Mouse (Mus musculus): ENCODE results near the gene Slc1a4. TPM values are rescaled to one million over a fixed set of nuclear protein-coding genes. Genes with fewer than 3 reads are reported as not detected.
A peak's percentile ranks its signal among the peaks of the same experiment; 100 is the strongest.

Slc1a4 gene
- polyA plus RNA-seq (2014; fragmentation: Nextera tagmentation; extraction: Ambion mirVana), result 27.3 and 28.3 TPM in 2 replicates

DNA sequence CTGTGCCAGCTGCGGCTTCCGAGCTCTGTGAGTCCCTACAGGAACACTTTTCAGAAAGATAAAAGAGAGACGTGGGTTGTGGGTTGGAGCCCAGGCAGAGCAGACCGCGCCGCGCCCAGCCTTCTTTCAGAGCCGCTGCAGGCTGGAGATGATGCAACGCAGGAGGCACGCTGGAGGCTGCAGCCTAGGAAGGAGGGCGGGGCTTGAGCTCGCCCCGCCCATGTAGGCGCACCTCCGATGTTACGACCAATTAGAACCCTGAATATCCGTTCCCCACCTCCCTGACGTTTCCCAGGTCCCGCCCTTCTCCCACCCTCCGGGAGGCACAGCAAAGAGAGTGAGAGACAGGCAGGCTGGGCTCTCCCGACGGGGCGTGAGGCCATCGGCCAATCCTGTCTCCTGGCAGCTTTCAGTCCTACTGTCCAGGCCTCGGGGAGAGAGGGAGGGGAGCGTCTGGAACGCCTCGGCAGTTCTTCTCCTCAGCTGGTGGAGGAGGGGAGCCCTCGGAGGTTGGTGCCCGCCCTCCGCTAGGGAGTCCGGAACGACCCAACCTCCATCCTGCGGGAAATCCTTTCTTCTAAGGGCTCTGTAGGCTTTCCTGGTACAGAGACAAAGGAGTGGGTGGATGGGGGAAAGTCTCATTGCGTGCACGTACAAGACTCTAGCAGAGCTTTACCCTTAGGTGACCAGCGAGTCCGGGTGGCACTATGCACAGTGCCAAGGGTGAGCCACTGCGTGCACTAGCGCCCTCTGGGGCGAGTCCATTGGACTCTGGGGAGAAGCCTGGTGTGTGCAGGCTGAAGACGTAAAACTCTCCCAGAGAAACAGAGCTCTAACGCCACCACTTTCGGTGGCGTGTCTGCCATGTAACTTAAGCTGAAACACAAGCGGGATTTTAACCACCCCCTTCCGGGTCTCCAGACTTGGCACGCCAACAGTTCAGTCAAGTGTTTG is at the start of gene Slc1a4:
TSS of gene Slc1a4 (minus strand) at position 153 of the 954 bp plus-strand sequence.
- H3K9ac ChIP-seq (ENCODE audit: low read length), result peak within 1 kb of the TSS; percentile 81
- no peaks in the 10 kb centered on the region for H3K4me1 ChIP-seq (replicated peaks; ENCODE audit: control insufficient read depth, insufficient read depth, low read length)
- peak within 1 kb of the TSS; percentile 99 for H3K27ac ChIP-seq (ENCODE audit: low read depth, low read length)
- under 1% methylated on average over 48 of the region's 48 CpGs for WGBS
- peak within 1 kb of the TSS; percentile 90 for H3K4me2 ChIP-seq (ENCODE audit: low read depth, low read length, severe bottlenecking)
- H3K36me3 ChIP-seq (ENCODE audit: control insufficient read depth, insufficient read depth, low read length), result no peaks in the 10 kb centered on the region
- no peaks in the 10 kb centered on the region for H3K27me3 ChIP-seq (ENCODE audit: control insufficient read depth, insufficient read depth, low read length)
- DNase-seq (ENCODE audit: low spot score), result peak; percentile 98
- peak within 1 kb of the TSS; percentile 68 for H3K4me3 ChIP-seq (ENCODE audit: low read depth, low read length)
- H3K9me3 ChIP-seq (ENCODE audit: control insufficient read depth, low read length), result no peaks in the 10 kb centered on the region
- ATAC-seq (replicated peaks; ENCODE audit: low FRiP score), result peak; percentile 98

DNA sequence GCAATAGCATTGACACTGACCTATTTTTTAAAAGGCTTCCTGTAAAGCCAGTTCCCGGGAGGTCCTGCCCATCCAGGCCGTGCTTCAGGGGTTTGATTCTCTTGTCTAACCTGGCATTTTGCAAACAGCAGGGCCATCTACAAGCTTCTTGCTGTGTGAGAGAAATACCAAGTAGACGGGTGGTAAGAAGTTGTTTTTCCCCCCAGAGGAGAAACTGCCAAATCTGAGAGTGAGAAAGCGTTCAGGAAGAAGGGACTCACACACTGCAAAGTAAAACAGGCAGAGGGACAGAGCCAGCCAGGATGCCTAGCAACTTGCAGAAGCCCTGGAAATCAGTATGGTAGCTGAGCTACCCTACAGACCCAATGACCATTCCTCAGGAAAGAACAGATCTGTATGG is 47.6 kb upstream of the Slc1a4 start:
- no peak overlapping the region for H3K9ac ChIP-seq (ENCODE audit: low read length)
- H3K9me3 ChIP-seq (ENCODE audit: control insufficient read depth, low read length), result peaks cover 3% of the 10 kb centered on the region
- H3K36me3 ChIP-seq (ENCODE audit: control insufficient read depth, insufficient read depth, low read length), result no peaks in the 10 kb centered on the region
- H3K4me3 ChIP-seq (ENCODE audit: low read depth, low read length), result no peak overlapping the region
- H3K4me1 ChIP-seq (replicated peaks; ENCODE audit: control insufficient read depth, insufficient read depth, low read length), result no peaks in the 10 kb centered on the region
- WGBS, result 78% methylated on average over 4 of the region's 4 CpGs
- no peak overlapping the region for H3K27ac ChIP-seq (ENCODE audit: low read depth, low read length)
- no peak for ATAC-seq (replicated peaks; ENCODE audit: low FRiP score)
- no peak overlapping the region for H3K4me2 ChIP-seq (ENCODE audit: low read depth, low read length, severe bottlenecking)
- DNase-seq (ENCODE audit: low spot score), result no peak
- H3K27me3 ChIP-seq (ENCODE audit: control insufficient read depth, insufficient read depth, low read length), result no peaks in the 10 kb centered on the region

- no peak for DNase-seq (ENCODE audit: low spot score)
- 86% methylated on average over 7 of the region's 7 CpGs for WGBS
- Histone ChIP-seq H3K4me2 (ENCODE audit: low read depth, low read length, severe bottlenecking) (no peak overlapping the region), H3K4me3 (ENCODE audit: low read depth, low read length) (no peak overlapping the region), H3K9me3 (ENCODE audit: control insufficient read depth, low read length) (peaks cover 3% of the 10 kb centered on the region), H3K9ac (ENCODE audit: low read length) (no peak overlapping the region), H3K36me3 (ENCODE audit: control insufficient read depth, insufficient read depth, low read length) (no peaks in the 10 kb centered on the region), H3K4me1 (replicated peaks; ENCODE audit: control insufficient read depth, insufficient read depth, low read length) (no peaks in the 10 kb centered on the region), H3K27me3 (ENCODE audit: control insufficient read depth, insufficient read depth, low read length) (no peaks in the 10 kb centered on the region), H3K27ac (ENCODE audit: low read depth, low read length) (no peak overlapping the region)
- no peak for ATAC-seq (replicated peaks; ENCODE audit: low FRiP score)
Observed at GRCm38 (mm10) chr11:20376642-20377041, 44.1 kb upstream of the Slc1a4 start.

DNA sequence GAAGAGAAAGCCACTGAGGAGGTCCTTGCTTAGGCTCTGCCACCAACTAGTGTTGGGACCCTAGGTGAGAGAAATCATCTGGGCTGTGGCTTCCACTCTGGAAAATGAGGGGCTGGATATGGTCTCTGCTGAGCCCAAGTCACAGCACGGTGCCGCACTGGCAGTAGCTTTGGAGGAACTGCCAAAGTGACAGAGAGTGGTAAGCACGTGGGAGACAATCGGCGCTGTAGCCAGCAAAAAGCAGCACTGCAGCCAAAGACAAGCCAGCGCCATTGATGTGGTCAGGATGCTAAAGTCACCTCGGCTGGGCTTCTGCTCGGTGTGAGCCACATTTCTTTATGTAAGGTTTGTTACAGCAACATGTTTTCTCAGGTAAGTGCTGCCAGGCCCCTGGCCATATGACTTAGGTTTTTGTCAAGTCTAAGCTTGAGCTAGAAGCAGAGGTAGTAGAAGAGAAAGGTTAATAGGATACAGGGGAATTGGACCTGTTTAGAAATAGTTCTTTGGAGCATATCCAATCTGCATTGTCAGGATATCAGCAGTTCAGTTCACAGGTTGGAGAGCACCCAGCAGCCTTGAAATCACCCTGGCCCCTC is 40.2 kb upstream of the Slc1a4 start:
- no peaks in the 10 kb centered on the region for H3K4me1 ChIP-seq (replicated peaks; ENCODE audit: control insufficient read depth, insufficient read depth, low read length)
- H3K9ac ChIP-seq (ENCODE audit: low read length), result no peak overlapping the region
- H3K4me2 ChIP-seq (ENCODE audit: low read depth, low read length, severe bottlenecking), result no peak overlapping the region
- no peaks in the 10 kb centered on the region for H3K36me3 ChIP-seq (ENCODE audit: control insufficient read depth, insufficient read depth, low read length)
- H3K27me3 ChIP-seq (ENCODE audit: control insufficient read depth, insufficient read depth, low read length), result no peaks in the 10 kb centered on the region
- no peak overlapping the region for H3K27ac ChIP-seq (ENCODE audit: low read depth, low read length)
- no peak overlapping the region for H3K4me3 ChIP-seq (ENCODE audit: low read depth, low read length)
- ATAC-seq (replicated peaks; ENCODE audit: low FRiP score) (no peak), DNase-seq (ENCODE audit: low spot score) (no peak)
- H3K9me3 ChIP-seq (ENCODE audit: control insufficient read depth, low read length), result no peaks in the 10 kb centered on the region
- 80% methylated on average over 8 of the region's 8 CpGs for WGBS

GRCm38 (mm10) chr11:20370486-20370885 is 38.0 kb upstream of the Slc1a4 start:
- Histone ChIP-seq H3K9ac (ENCODE audit: low read length) (no peak overlapping the region), H3K36me3 (ENCODE audit: control insufficient read depth, insufficient read depth, low read length) (no peaks in the 10 kb centered on the region), H3K4me3 (ENCODE audit: low read depth, low read length) (no peak overlapping the region), H3K27me3 (ENCODE audit: control insufficient read depth, insufficient read depth, low read length) (no peaks in the 10 kb centered on the region), H3K4me1 (replicated peaks; ENCODE audit: control insufficient read depth, insufficient read depth, low read length) (no peaks in the 10 kb centered on the region), H3K9me3 (ENCODE audit: control insufficient read depth, low read length) (no peaks in the 10 kb centered on the region), H3K27ac (ENCODE audit: low read depth, low read length) (no peak overlapping the region), H3K4me2 (ENCODE audit: low read depth, low read length, severe bottlenecking) (no peak overlapping the region)
- 95% methylated on average over 2 of the region's 2 CpGs for WGBS
- no peak for DNase-seq (ENCODE audit: low spot score)
- no peak for ATAC-seq (replicated peaks; ENCODE audit: low FRiP score)

- no peaks in the 10 kb centered on the region for H3K9me3 ChIP-seq (ENCODE audit: control insufficient read depth, low read length)
- WGBS, result 71% methylated on average over 1 of the region's 1 CpGs
Observed at GRCm38 (mm10) chr11:20366456-20366855, 33.9 kb upstream of the Slc1a4 start.

DNA sequence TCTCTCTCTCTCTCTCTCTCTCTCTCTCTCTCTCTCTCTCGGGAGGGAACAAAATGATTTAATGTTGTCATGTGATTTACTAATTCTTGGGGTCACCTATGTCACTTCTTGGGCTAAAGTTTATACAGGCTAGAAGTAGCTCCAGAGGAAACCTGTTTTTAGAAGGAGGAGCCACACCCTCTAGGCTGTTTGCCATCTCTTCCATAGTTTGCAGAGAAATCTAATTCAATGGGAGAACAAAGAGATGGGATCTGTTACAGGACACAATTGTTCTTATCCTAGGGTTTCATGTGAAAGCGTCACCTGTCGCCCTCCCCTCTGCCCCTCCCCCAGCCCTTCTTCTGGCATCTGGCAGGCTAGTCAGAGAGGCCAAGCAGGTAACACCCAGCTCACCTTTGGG is 28.8 kb upstream of the Slc1a4 start:
- no peak overlapping the region for H3K27ac ChIP-seq (ENCODE audit: low read depth, low read length)
- 0 out of 2 replicates have a peak, but pooled peaks cover 4% of the 10 kb centered on the region for H3K4me1 ChIP-seq (replicated peaks; ENCODE audit: control insufficient read depth, insufficient read depth, low read length)
- WGBS, result 74% methylated on average over 3 of the region's 3 CpGs
- no peaks in the 10 kb centered on the region for H3K9me3 ChIP-seq (ENCODE audit: control insufficient read depth, low read length)
- H3K36me3 ChIP-seq (ENCODE audit: control insufficient read depth, insufficient read depth, low read length), result no peaks in the 10 kb centered on the region
- no peak overlapping the region for H3K4me2 ChIP-seq (ENCODE audit: low read depth, low read length, severe bottlenecking)
- H3K27me3 ChIP-seq (ENCODE audit: control insufficient read depth, insufficient read depth, low read length), result no peaks in the 10 kb centered on the region
- DNase-seq (ENCODE audit: low spot score) (no peak), ATAC-seq (replicated peaks; ENCODE audit: low FRiP score) (no peak)
- H3K4me3 ChIP-seq (ENCODE audit: low read depth, low read length), result no peak overlapping the region
- H3K9ac ChIP-seq (ENCODE audit: low read length), result no peak overlapping the region

More at GRCm38 (mm10) chr11:20366456-20366855, 33.9 kb upstream of the Slc1a4 start:
- H3K27ac ChIP-seq (ENCODE audit: low read depth, low read length), result no peak overlapping the region
- H3K4me1 ChIP-seq (replicated peaks; ENCODE audit: control insufficient read depth, insufficient read depth, low read length), result no peaks in the 10 kb centered on the region
- no peaks in the 10 kb centered on the region for H3K27me3 ChIP-seq (ENCODE audit: control insufficient read depth, insufficient read depth, low read length)
- no peak overlapping the region for H3K4me2 ChIP-seq (ENCODE audit: low read depth, low read length, severe bottlenecking)
- H3K9ac ChIP-seq (ENCODE audit: low read length), result no peak overlapping the region
- DNase-seq (ENCODE audit: low spot score) (no peak), ATAC-seq (replicated peaks; ENCODE audit: low FRiP score) (no peak)
- H3K36me3 ChIP-seq (ENCODE audit: control insufficient read depth, insufficient read depth, low read length), result no peaks in the 10 kb centered on the region
- no peak overlapping the region for H3K4me3 ChIP-seq (ENCODE audit: low read depth, low read length)

DNA sequence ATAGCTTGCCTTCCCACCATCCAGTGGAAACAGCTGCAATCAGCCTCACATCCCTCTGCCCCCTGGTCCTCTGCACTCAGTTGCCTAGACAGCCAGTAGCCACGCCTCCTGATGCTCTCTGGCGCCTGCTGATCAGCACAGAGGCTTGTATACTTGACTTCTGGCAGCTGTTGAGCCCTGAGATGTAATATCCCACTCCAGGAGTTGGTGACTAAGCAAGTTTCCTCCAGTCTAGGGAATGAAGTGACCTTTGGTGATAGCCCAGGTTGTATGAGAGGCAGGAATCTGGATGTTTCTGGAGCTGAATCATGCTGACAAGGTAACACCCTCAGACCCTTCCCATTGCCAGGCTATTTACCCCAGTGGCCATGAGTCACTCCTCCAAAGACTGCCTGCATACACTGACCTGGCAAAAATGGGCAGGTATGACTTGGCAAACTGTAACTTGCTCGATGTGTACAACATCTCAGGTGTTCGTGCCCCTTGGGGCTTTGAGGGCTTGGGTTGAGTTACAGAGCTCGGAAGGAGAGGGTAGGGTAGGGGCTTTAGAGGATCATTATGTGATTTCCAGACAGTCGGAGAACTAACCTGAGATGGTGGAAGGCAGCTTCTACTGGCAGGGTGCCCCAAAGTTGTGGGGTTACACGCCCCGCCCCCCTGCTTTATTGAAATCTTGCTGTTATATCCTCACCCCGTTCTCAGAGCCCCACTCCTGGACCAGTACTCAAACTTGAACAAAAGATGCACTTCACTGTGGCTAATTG is 25.4 kb upstream of the Slc1a4 start:
- WGBS, result 52% methylated on average over 9 of the region's 9 CpGs
- no peak overlapping the region for H3K9ac ChIP-seq (ENCODE audit: low read length)
- H3K4me2 ChIP-seq (ENCODE audit: low read depth, low read length, severe bottlenecking), result no peak overlapping the region
- H3K36me3 ChIP-seq (ENCODE audit: control insufficient read depth, insufficient read depth, low read length), result no peaks in the 10 kb centered on the region
- no peaks in the 10 kb centered on the region for H3K9me3 ChIP-seq (ENCODE audit: control insufficient read depth, low read length)
- DNase-seq (ENCODE audit: low spot score) (no peak), ATAC-seq (replicated peaks; ENCODE audit: low FRiP score) (0 out of 2 replicates have a peak, but pooled peaks have one; percentile 39)
- H3K27ac ChIP-seq (ENCODE audit: low read depth, low read length), result no peak overlapping the region
- H3K4me1 ChIP-seq (replicated peaks; ENCODE audit: control insufficient read depth, insufficient read depth, low read length), result 0 out of 2 replicates have a peak, but pooled peaks cover 4% of the 10 kb centered on the region
- H3K27me3 ChIP-seq (ENCODE audit: control insufficient read depth, insufficient read depth, low read length), result no peaks in the 10 kb centered on the region
- no peak overlapping the region for H3K4me3 ChIP-seq (ENCODE audit: low read depth, low read length)
